Mouse (Mus musculus) embryonic fibroblast, embryonic 13.5 days (primary cell): ENCODE measurements around the gene Kif6.

Experiments used
- CTCF ChIP-seq: IDR thresholded peaks from 2 replicates; pipeline ENCODE4 v1.5.1; 2011; ENCODE audit warnings: mild to moderate bottlenecking, control low read depth, low read length, moderate library complexity, borderline replicate concordance; ENCODE audit not compliant: insufficient read depth
- POLR2A ChIP-seq: IDR thresholded peaks from 2 replicates; pipeline ENCODE4 v1.6.1; 2011; ENCODE audit warnings: low read depth, mild to moderate bottlenecking, control low read depth, low read length, moderate library complexity

- TF ChIP-seq POLR2A (no peak), CTCF (no peak)
These were observed 279.5 kb downstream of the Kif6 start for GRCm38 (mm10) chr17:49894471-49894870.
